Mouse (Mus musculus) kidney, postnatal 0 days (tissue): Measurements from ENCODE around the gene Lamc3. TPM values are rescaled to one million over a fixed set of nuclear protein-coding genes. Genes with fewer than 3 reads are reported as not detected.

Experiments used
- ATAC-seq: fragments of 200-750 bp; cut with Nextera tagmentation; replicated peaks from 2 replicates; pipeline ENCODE4 v1.8.0; 2017; ENCODE audit warnings: low read depth, moderate number of reproducible peaks, moderate TSS enrichment, moderate library complexity; ENCODE audit not compliant: low FRiP score
- DNase-seq: peaks from one replicate; pipeline ENCODE4 v3.0.0-alpha.2; 2016; ENCODE audit warnings: low spot score
- H3K27ac ChIP-seq: fragments of 300-500 bp; sonication (generic); 2 replicates; pipeline ENCODE4 v1.5.1; 2014; ENCODE audit warnings: mild to moderate bottlenecking
- H3K27me3 ChIP-seq: fragments of 300-500 bp; sonication (generic); 2 replicates; pipeline ENCODE4 v1.6.1; 2014; ENCODE audit warnings: low read length, mixed read lengths; ENCODE audit not compliant: insufficient read depth
- H3K36me3 ChIP-seq: fragments of 300-500 bp; sonication (generic); 2 replicates; pipeline ENCODE4 v1.6.1; 2014; ENCODE audit warnings: low read length, mixed read lengths; ENCODE audit not compliant: insufficient read depth
- H3K4me1 ChIP-seq: fragments of 300-500 bp; sonication (generic); replicated peaks from 2 replicates; pipeline ENCODE4 v1.6.1; 2014; ENCODE audit warnings: antibody characterized with exemption, low read length, mixed read lengths; ENCODE audit not compliant: insufficient read depth
- H3K4me2 ChIP-seq: fragments of 300-500 bp; sonication (generic); 2 replicates; pipeline ENCODE4 v1.6.1; 2014; ENCODE audit warnings: mild to moderate bottlenecking, low read length, moderate library complexity, mixed read lengths
- H3K4me3 ChIP-seq: fragments of 300-500 bp; sonication (generic); replicated peaks from 2 replicates; pipeline ENCODE4 v1.5.1; 2014; ENCODE audit warnings: low read depth, low read length
- H3K9ac ChIP-seq: fragments of 300-500 bp; sonication (generic); 2 replicates; pipeline ENCODE4 v1.6.1; 2014; ENCODE audit warnings: low read depth, low read length
- H3K9me3 ChIP-seq: fragments of 300-500 bp; sonication (generic); replicated peaks from 2 replicates; pipeline ENCODE4 v1.6.1; 2016; ENCODE audit warnings: low read length, inconsistent platforms, mixed read lengths
- CTCF ChIP-seq: IDR thresholded peaks from 2 replicates; pipeline ENCODE4 v1.5.1; 2016; ENCODE audit warnings: antibody characterized with exemption, low read depth, mild to moderate bottlenecking, moderate library complexity
- WGBS: fragments of 180-500 bp; shearing (Covaris S2); extraction: QIAGEN DNeasy Blood & Tissue Kit; methylation state at CpG from one replicate; pipeline ENCODE4 v1.1.7; 2014; 5-methylcytosine and 5-hydroxymethylcytosine counted together
- polyA plus RNA-seq: library from polyadenylated mRNA; unstranded; fragments of >200 nt; fragmentation: Nextera tagmentation; extraction: Ambion mirVana; gene quantifications from 2 replicates; pipeline ENCODE4 v1.2.1, GENCODE M21; 2015

Gene Lamc3
- polyA plus RNA-seq, 1 experiment from 2014 or later, result 2.8 TPM

- 91% methylated on average over 9 of the region's 9 CpGs for WGBS
- Histone ChIP-seq H3K36me3 (peaks cover 72% of the 10 kb centered on the region), H3K9ac (no peak overlapping the region), H3K4me1 (no peaks in the 10 kb centered on the region), H3K4me3 (no peak overlapping the region), H3K27ac (no peak overlapping the region), H3K9me3 (no peaks in the 10 kb centered on the region), H3K27me3 (no peaks in the 10 kb centered on the region), H3K4me2 (no peak overlapping the region)
- TF ChIP-seq CTCF, result no peak
- no peak for ATAC-seq
- no peak for DNase-seq
Observed at GRCm38 (mm10) chr2:31994896-31995295, 107.8 kb downstream of the Lamc3 start.

- Histone ChIP-seq H3K36me3 (peaks cover 74% of the 10 kb centered on the region), H3K9ac (no peak overlapping the region)
- no peak for TF ChIP-seq CTCF
Observed at GRCm38 (mm10) chr2:31996060-31996459, 109.0 kb downstream of the Lamc3 start.

More at GRCm38 (mm10) chr2:31996060-31996459, 109.0 kb downstream of the Lamc3 start:
- ATAC-seq, result no peak
- WGBS, result 96% methylated on average over 13 of the region's 13 CpGs
- H3K27ac ChIP-seq, result no peak overlapping the region
- no peak for DNase-seq
- H3K4me3 ChIP-seq, result no peak overlapping the region
- no peaks in the 10 kb centered on the region for H3K27me3 ChIP-seq
- H3K4me2 ChIP-seq, result no peak overlapping the region
- no peaks in the 10 kb centered on the region for H3K4me1 ChIP-seq
- H3K9me3 ChIP-seq, result no peaks in the 10 kb centered on the region

Other genes with a start within 250 kb of the Lamc3 start
- gene Prdm12, start 247.3 kb upstream of the Lamc3 start, polyA plus RNA-seq, result not detected in 2 replicates
- gene Exosc2, start 216.6 kb upstream of the Lamc3 start, polyA plus RNA-seq, result 35.9 and 41.8 TPM in 2 replicates
- gene Abl1, start 198.9 kb upstream of the Lamc3 start, polyA plus RNA-seq, result 24.1 and 26.5 TPM in 2 replicates
- 0.08 TPM in 2 replicates for gene Qrfp, start 76.7 kb upstream of the Lamc3 start, polyA plus RNA-seq
- gene Fibcd1, start 41.3 kb upstream of the Lamc3 start, polyA plus RNA-seq, result 0.75 and 0.89 TPM in 2 replicates
- gene Aif1l, start 62.8 kb downstream of the Lamc3 start, polyA plus RNA-seq, result 129 and 141 TPM in 2 replicates
- 57.6 and 67.3 TPM in 2 replicates for gene Nup214, start 87.1 kb downstream of the Lamc3 start, polyA plus RNA-seq
- 0.79 and 0.82 TPM in 2 replicates for gene Fam78a, start 197.6 kb downstream of the Lamc3 start, polyA plus RNA-seq
- gene Plpp7, start 208.2 kb downstream of the Lamc3 start, polyA plus RNA-seq, result 4.5 and 4.7 TPM in 2 replicates